Mouse (Mus musculus): Measurements from ENCODE around the gene Depdc7.

Gene Depdc7

GRCm38 (mm10) chr2:104742741-104743064 is at the start of gene Depdc7:
TSS of gene Depdc7 (minus strand) at chr2:104742878.
- peak; percentile 35 for DNase-seq (ENCODE audit: low read depth)

- DNase-seq (ENCODE audit: low read depth), result peak; percentile 48
Observed at GRCm38 (mm10) chr2:104774763-104775162, 32.1 kb upstream of the Depdc7 start.

- no peak for DNase-seq (ENCODE audit: low read depth)
Observed at GRCm38 (mm10) chr2:104768697-104769096, 26.0 kb upstream of the Depdc7 start.

- no peak for DNase-seq (ENCODE audit: low read depth)
Observed at GRCm38 (mm10) chr2:104764018-104764417, 21.3 kb upstream of the Depdc7 start.

GRCm38 (mm10) chr2:104763134-104763703 is 20.5 kb upstream of the Depdc7 start:
- peak; percentile 34 for DNase-seq (ENCODE audit: low read depth)

- peak; percentile 17 for DNase-seq (ENCODE audit: low read depth)
Observed at GRCm38 (mm10) chr2:104750611-104751010, 7.9 kb upstream of the Depdc7 start.

GRCm38 (mm10) chr2:104748652-104749183 is 6.0 kb upstream of the Depdc7 start:
- DNase-seq (ENCODE audit: low read depth), result no peak

GRCm38 (mm10) chr2:104746251-104746650 is 3.6 kb upstream of the Depdc7 start:
- no peak for DNase-seq (ENCODE audit: low read depth)

GRCm38 (mm10) chr2:104743971-104744370 is 1.3 kb upstream of the Depdc7 start:
- DNase-seq (ENCODE audit: low read depth), result no peak

GRCm38 (mm10) chr2:104743160-104743559 is 482 bp upstream of the Depdc7 start:
- DNase-seq (ENCODE audit: low read depth), result no peak

- DNase-seq (ENCODE audit: low read depth), result no peak
Observed at GRCm38 (mm10) chr2:104741896-104742740, 560 bp downstream of the Depdc7 start.

- DNase-seq (ENCODE audit: low read depth), result no peak
Observed at GRCm38 (mm10) chr2:104741015-104741758, 1.5 kb downstream of the Depdc7 start.

GRCm38 (mm10) chr2:104740248-104740949 is 2.3 kb downstream of the Depdc7 start:
- no peak for DNase-seq (ENCODE audit: low read depth)

- DNase-seq (ENCODE audit: low read depth), result no peak
Observed at GRCm38 (mm10) chr2:104739691-104740090, 3.0 kb downstream of the Depdc7 start.

GRCm38 (mm10) chr2:104736241-104736640 is 6.4 kb downstream of the Depdc7 start:
- DNase-seq (ENCODE audit: low read depth), result no peak

GRCm38 (mm10) chr2:104732562-104733256 is 10.0 kb downstream of the Depdc7 start:
- no peak for DNase-seq (ENCODE audit: low read depth)

- no peak for DNase-seq (ENCODE audit: low read depth)
Observed at GRCm38 (mm10) chr2:104732033-104732444, 10.6 kb downstream of the Depdc7 start.

- DNase-seq (ENCODE audit: low read depth), result no peak
Observed at GRCm38 (mm10) chr2:104727369-104727768, 15.3 kb downstream of the Depdc7 start.

GRCm38 (mm10) chr2:104722021-104722420 is 20.7 kb downstream of the Depdc7 start:
- DNase-seq (ENCODE audit: low read depth), result no peak

GRCm38 (mm10) chr2:104717827-104718226 is 24.9 kb downstream of the Depdc7 start:
- DNase-seq (ENCODE audit: low read depth), result no peak

- DNase-seq (ENCODE audit: low read depth), result no peak
Observed at GRCm38 (mm10) chr2:104717231-104717735, 25.4 kb downstream of the Depdc7 start.
